Comparison of ENCODE assay signal across 8 mouse cellular contexts in genomic region chr7:80587684-80588083, GRCm38 (mm10). TPM values are rescaled to one million over a fixed set of nuclear protein-coding genes. Genes with fewer than 3 reads are reported as not detected.
A peak's percentile ranks its signal among the peaks of the same experiment; 100 is the strongest.
DNase-seq lines count a peak whose midpoint lies in the region; ATAC-seq and TF ChIP-seq lines count a peak whose summit lies in the region.

No protein-coding gene starts in this region.

- no peaks in the 10 kb centered on the region for H3K27me3 ChIP-seq in forebrain, embryonic 13.5 days
- no peaks in the 10 kb centered on the region for H3K27me3 ChIP-seq in intestine, postnatal 0 days (replicated peaks; ENCODE audit: control insufficient read depth, insufficient read depth, low read length)
- no peaks in the 10 kb centered on the region for H3K27me3 ChIP-seq in midbrain, postnatal 0 days (ENCODE audit: insufficient read depth, low read length)

- no peaks in the 10 kb centered on the region for H3K9me3 ChIP-seq in forebrain, embryonic 13.5 days (replicated peaks)
- H3K9me3 ChIP-seq in intestine, postnatal 0 days (ENCODE audit: control insufficient read depth), result no peaks in the 10 kb centered on the region
- no peaks in the 10 kb centered on the region for H3K9me3 ChIP-seq in midbrain, postnatal 0 days (ENCODE audit: low read length)

- no peak for TF ChIP-seq CTCF in intestine, postnatal 0 days (IDR thresholded peaks at IDR 0.05; ENCODE audit: low read depth)
- TF ChIP-seq CTCF in midbrain, postnatal 0 days (IDR thresholded peaks at IDR 0.05), result no peak

- 44% methylated on average over 10 of the region's 10 CpGs for WGBS in forebrain, embryonic 13.5 days
- WGBS in intestine, postnatal 0 days, result 34% methylated on average over 10 of the region's 10 CpGs
- 45% methylated on average over 10 of the region's 10 CpGs for WGBS in midbrain, postnatal 0 days

- peaks cover 7% of the 10 kb centered on the region for H3K4me1 ChIP-seq in forebrain, embryonic 13.5 days
- no peaks in the 10 kb centered on the region for H3K4me1 ChIP-seq in intestine, postnatal 0 days (replicated peaks; ENCODE audit: control insufficient read depth, insufficient read depth, low read length)
- H3K4me1 ChIP-seq in midbrain, postnatal 0 days (ENCODE audit: insufficient read depth, low read length), result no peaks in the 10 kb centered on the region

- H3K9ac ChIP-seq in forebrain, embryonic 13.5 days, result peak overlapping the region; percentile 26; the same call in 1 of the 2 replicates
- 0 out of 2 replicates have a peak overlapping the region, but pooled peaks have one; percentile 13 for H3K9ac ChIP-seq in intestine, postnatal 0 days (ENCODE audit: low read depth, low read length)
- H3K9ac ChIP-seq in midbrain, postnatal 0 days (replicated peaks; ENCODE audit: low read length, poor library complexity, severe bottlenecking), result no peak overlapping the region

- ATAC-seq in forebrain, embryonic 13.5 days, result no peak
- no peak for ATAC-seq in intestine, postnatal 0 days
- 0 out of 2 replicates have a peak, but pooled peaks have one; percentile 32 for ATAC-seq in midbrain, postnatal 0 days (ENCODE audit: low FRiP score)
- ATAC-seq in megakaryocyte-erythroid progenitor cell, adult 5-6 weeks (replicated peaks; ENCODE audit: low FRiP score, low TSS enrichment, poor library complexity, severe bottlenecking), result no peak
- ATAC-seq in CD4-positive, CD25-positive, alpha-beta regulatory T cell, adult 4 months, result no peak

- DNase-seq in embryo, embryonic 10 days (ENCODE audit: low spot score), result peak; percentile 33
- DNase-seq in embryo, embryonic 9.5 days (ENCODE audit: extremely low spot score), result no peak
- no peak for DNase-seq in midbrain, postnatal 0 days (ENCODE audit: low spot score)
- DNase-seq in right cerebral cortex, postnatal 14 days, result no peak

- no peak overlapping the region for H3K27ac ChIP-seq in forebrain, embryonic 13.5 days
- no peak overlapping the region for H3K27ac ChIP-seq in intestine, postnatal 0 days (ENCODE audit: low read depth, low read length)
- no peak overlapping the region for H3K27ac ChIP-seq in midbrain, postnatal 0 days (ENCODE audit: low read depth, low read length)

- peaks cover 42% of the 10 kb centered on the region for H3K36me3 ChIP-seq in forebrain, embryonic 13.5 days (ENCODE audit: poor library complexity, severe bottlenecking)
- H3K36me3 ChIP-seq in intestine, postnatal 0 days (ENCODE audit: control insufficient read depth, insufficient read depth), result peaks cover 43% of the 10 kb centered on the region
- peaks cover 42% of the 10 kb centered on the region for H3K36me3 ChIP-seq in midbrain, postnatal 0 days (ENCODE audit: insufficient read depth, low read length)

- no peak overlapping the region for H3K4me3 ChIP-seq in forebrain, embryonic 13.5 days
- no peak overlapping the region for H3K4me3 ChIP-seq in intestine, postnatal 0 days (ENCODE audit: low read depth, low read length)
- H3K4me3 ChIP-seq in midbrain, postnatal 0 days (ENCODE audit: low read depth, low read length), result no peak overlapping the region

- H3K4me2 ChIP-seq in forebrain, embryonic 13.5 days, result peak overlapping the region; percentile 34; the same call in 1 of the 2 replicates
- H3K4me2 ChIP-seq in intestine, postnatal 0 days (replicated peaks; ENCODE audit: low read depth), result peak overlapping the region; percentile 40
- no peak overlapping the region for H3K4me2 ChIP-seq in midbrain, postnatal 0 days (ENCODE audit: low read depth, low read length, poor library complexity, severe bottlenecking)

RNA-seq across cellular contexts. Expression of gene Blm, which starts 52.8 kb away (rescaled TPM):
- polyA plus RNA-seq in forebrain, embryonic 13.5 days (2015; fragmentation: Nextera tagmentation; extraction: Ambion mirVana), result 23.7 and 26.6 TPM in 2 replicates
- polyA plus RNA-seq in intestine, postnatal 0 days (2015; fragmentation: Nextera tagmentation; extraction: Ambion mirVana), result 2.7 and 3.1 TPM in 2 replicates
- total RNA-seq in midbrain, postnatal 0 days (2014; rRNA removed), result 6.4 and 8.4 TPM in 2 replicates
- 4.0 and 5.0 TPM in 2 replicates for polyA plus RNA-seq in midbrain, postnatal 0 days (2015; fragmentation: Nextera tagmentation; extraction: Ambion mirVana)
- total RNA-seq in megakaryocyte-erythroid progenitor cell, adult 5-6 weeks (2014; fragmentation: Nextera tagmentation), result 110 and 139 TPM in 2 replicates
- 72.4 and 78.2 TPM in 2 replicates for total RNA-seq in megakaryocyte-erythroid progenitor cell, adult 5-6 weeks (2017)
- 1 to 10 TPM; 6.1 to 8.8 TPM for polyA plus RNA-seq in CD4-positive, CD25-positive, alpha-beta regulatory T cell, adult 4 months (2017; shearing (Covaris generic))
